Mouse (Mus musculus) intestine, embryonic 16.5 days (tissue): ENCODE measurements around the gene Ubap1. TPM values are rescaled to one million over a fixed set of nuclear protein-coding genes. Genes with fewer than 3 reads are reported as not detected.

Experiments
- ATAC-seq: fragments of 200-750 bp; cut with Nextera tagmentation; 2 replicates; pipeline ENCODE4 v1.8.0; 2017; ENCODE audit warnings: moderate TSS enrichment, moderate library complexity
- H3K27ac ChIP-seq: fragments of 300-500 bp; sonication (generic); 2 replicates; pipeline ENCODE4 v1.5.1; 2014; ENCODE audit warnings: mild to moderate bottlenecking, low read length
- H3K27me3 ChIP-seq: fragments of 300-500 bp; sonication (generic); replicated peaks from 2 replicates; pipeline ENCODE4 v1.6.1; 2014; ENCODE audit warnings: low read length, control low read depth, mixed read lengths; ENCODE audit not compliant: control insufficient read depth, insufficient read depth
- H3K36me3 ChIP-seq: fragments of 300-500 bp; sonication (generic); 2 replicates; pipeline ENCODE4 v1.6.1; 2014; ENCODE audit warnings: low read length, control low read depth; ENCODE audit not compliant: control insufficient read depth, insufficient read depth
- H3K4me1 ChIP-seq: fragments of 300-500 bp; sonication (generic); 2 replicates; pipeline ENCODE4 v1.6.1; 2014; ENCODE audit warnings: low read length, control low read depth, mixed read lengths; ENCODE audit not compliant: control insufficient read depth, insufficient read depth
- H3K4me2 ChIP-seq: fragments of 300-500 bp; sonication (generic); 2 replicates; pipeline ENCODE4 v1.6.1; 2014; ENCODE audit warnings: low read depth, low read length, control low read depth
- H3K4me3 ChIP-seq: fragments of 300-500 bp; sonication (generic); 2 replicates; pipeline ENCODE4 v1.5.1; 2014; ENCODE audit warnings: mild to moderate bottlenecking, low read length
- H3K9ac ChIP-seq: fragments of 300-500 bp; sonication (generic); 2 replicates; pipeline ENCODE4 v1.6.1; 2014; ENCODE audit warnings: low read depth, low read length
- H3K9me3 ChIP-seq: fragments of 300-500 bp; sonication (generic); 2 replicates; pipeline ENCODE4 v1.6.1; 2016; ENCODE audit warnings: low read length, control low read depth; ENCODE audit not compliant: control insufficient read depth
- WGBS: fragments of 180-500 bp; shearing (Covaris S2); extraction: QIAGEN DNeasy Blood & Tissue Kit; methylation state at CpG from one replicate; pipeline ENCODE4 v1.1.7; 2014; 5-methylcytosine and 5-hydroxymethylcytosine counted together
- polyA plus RNA-seq: library from polyadenylated mRNA; unstranded; fragments of >200 nt; fragmentation: Nextera tagmentation; extraction: Ambion mirVana; gene quantifications from 2 replicates; pipeline ENCODE4 v1.2.1, GENCODE M21; 2015

Ubap1 gene
- polyA plus RNA-seq, 1 experiment from 2014 or later = 46.5 TPM

- peaks cover 18% of the 10 kb centered on the region for H3K36me3 ChIP-seq
- no peak overlapping the region for H3K9ac ChIP-seq
- ATAC-seq = no peak
- H3K4me3 ChIP-seq = no peak overlapping the region
- H3K4me1 ChIP-seq = no peaks in the 10 kb centered on the region
- H3K27ac ChIP-seq = no peak overlapping the region
- H3K4me2 ChIP-seq = no peak overlapping the region
- no peaks in the 10 kb centered on the region for H3K9me3 ChIP-seq
- no peaks in the 10 kb centered on the region for H3K27me3 ChIP-seq
Measured at GRCm38 (mm10) chr4:41377567-41377966, 28.8 kb downstream of the Ubap1 start.

GRCm38 (mm10) chr4:41381213-41381950 lies 32.6 kb downstream of the Ubap1 start:
- Histone ChIP-seq H3K9me3 (no peaks in the 10 kb centered on the region), H3K4me2 (no peak overlapping the region), H3K4me1 (no peaks in the 10 kb centered on the region), H3K4me3 (no peak overlapping the region), H3K27me3 (no peaks in the 10 kb centered on the region), H3K27ac (no peak overlapping the region), H3K36me3 (peaks cover 13% of the 10 kb centered on the region), H3K9ac (no peak overlapping the region)
- WGBS = 92% methylated on average over 5 of the region's 5 CpGs
- ATAC-seq = no peak

GRCm38 (mm10) chr4:41386412-41386975 lies 37.7 kb downstream of the Ubap1 start:
- 82% methylated on average over 1 of the region's 1 CpGs for WGBS
- Histone ChIP-seq H3K9me3 (no peaks in the 10 kb centered on the region), H3K4me2 (no peak overlapping the region), H3K9ac (no peak overlapping the region), H3K36me3 (peaks cover 2% of the 10 kb centered on the region; the same call in 1 of the 2 replicates), H3K27ac (no peak overlapping the region), H3K4me3 (no peak overlapping the region), H3K27me3 (no peaks in the 10 kb centered on the region), H3K4me1 (no peaks in the 10 kb centered on the region)
- ATAC-seq = no peak

- no peak overlapping the region for H3K9ac ChIP-seq
- no peaks in the 10 kb centered on the region for H3K27me3 ChIP-seq
- no peak overlapping the region for H3K4me3 ChIP-seq
- ATAC-seq = peak; percentile 76
- no peak overlapping the region for H3K27ac ChIP-seq
- H3K4me1 ChIP-seq = no peaks in the 10 kb centered on the region
- H3K4me2 ChIP-seq = no peak overlapping the region
- H3K9me3 ChIP-seq = no peaks in the 10 kb centered on the region
- WGBS = 62% methylated on average over 7 of the region's 7 CpGs
- H3K36me3 ChIP-seq = no peaks in the 10 kb centered on the region
Measured at GRCm38 (mm10) chr4:41387755-41388469, 39.1 kb downstream of the Ubap1 start.

GRCm38 (mm10) chr4:41388616-41389015 lies 39.8 kb downstream of the Ubap1 start:
- no peaks in the 10 kb centered on the region for H3K9me3 ChIP-seq
- no peaks in the 10 kb centered on the region for H3K27me3 ChIP-seq
- WGBS = 88% methylated on average over 5 of the region's 5 CpGs
- no peaks in the 10 kb centered on the region for H3K4me1 ChIP-seq
- peaks cover under 1% of the 10 kb centered on the region; the same call in 1 of the 2 replicates for H3K36me3 ChIP-seq
- ATAC-seq = no peak
- no peak overlapping the region for H3K27ac ChIP-seq
- H3K4me2 ChIP-seq = no peak overlapping the region
- no peak overlapping the region for H3K4me3 ChIP-seq
- no peak overlapping the region for H3K9ac ChIP-seq

GRCm38 (mm10) chr4:41389240-41389639 lies 40.4 kb downstream of the Ubap1 start:
- no peak overlapping the region for H3K4me2 ChIP-seq
- H3K4me3 ChIP-seq = no peak overlapping the region
- no peaks in the 10 kb centered on the region for H3K4me1 ChIP-seq
- no peaks in the 10 kb centered on the region for H3K9me3 ChIP-seq
- ATAC-seq = no peak
- H3K27ac ChIP-seq = no peak overlapping the region
- 95% methylated on average over 5 of the region's 5 CpGs for WGBS
- H3K9ac ChIP-seq = no peak overlapping the region
- no peaks in the 10 kb centered on the region for H3K27me3 ChIP-seq
- peaks cover 5% of the 10 kb centered on the region for H3K36me3 ChIP-seq

- peaks cover 5% of the 10 kb centered on the region for H3K36me3 ChIP-seq
- no peak overlapping the region for H3K4me3 ChIP-seq
- no peak overlapping the region for H3K9ac ChIP-seq
- no peaks in the 10 kb centered on the region for H3K9me3 ChIP-seq
- WGBS = 24% methylated on average over 3 of the region's 3 CpGs
- H3K27me3 ChIP-seq = no peaks in the 10 kb centered on the region
- ATAC-seq = peak; percentile 61; the same call in 1 of the 2 replicates
- H3K4me1 ChIP-seq = no peaks in the 10 kb centered on the region
- no peak overlapping the region for H3K4me2 ChIP-seq
- no peak overlapping the region for H3K27ac ChIP-seq
Measured at GRCm38 (mm10) chr4:41390122-41390521, 41.3 kb downstream of the Ubap1 start.

- H3K4me2 ChIP-seq = no peak overlapping the region
- 84% methylated on average over 2 of the region's 2 CpGs for WGBS
- no peaks in the 10 kb centered on the region for H3K9me3 ChIP-seq
- H3K4me1 ChIP-seq = no peaks in the 10 kb centered on the region
- no peaks in the 10 kb centered on the region for H3K27me3 ChIP-seq
- ATAC-seq = no peak
- H3K9ac ChIP-seq = no peak overlapping the region
- peaks cover 5% of the 10 kb centered on the region for H3K36me3 ChIP-seq
- no peak overlapping the region for H3K4me3 ChIP-seq
- no peak overlapping the region for H3K27ac ChIP-seq
Measured at GRCm38 (mm10) chr4:41391015-41391414, 42.2 kb downstream of the Ubap1 start.

GRCm38 (mm10) chr4:41394651-41395050 lies 45.9 kb downstream of the Ubap1 start:
- WGBS = 78% methylated on average over 9 of the region's 9 CpGs
- H3K27ac ChIP-seq = no peak overlapping the region
- no peak overlapping the region for H3K9ac ChIP-seq
- no peak for ATAC-seq
- no peaks in the 10 kb centered on the region for H3K9me3 ChIP-seq
- H3K4me1 ChIP-seq = no peaks in the 10 kb centered on the region
- H3K27me3 ChIP-seq = no peaks in the 10 kb centered on the region
- H3K4me3 ChIP-seq = no peak overlapping the region
- H3K36me3 ChIP-seq = peaks cover 5% of the 10 kb centered on the region
- no peak overlapping the region for H3K4me2 ChIP-seq
